Mouse (Mus musculus): ENCODE measurements at regions not wholly inside any gene's neighbourhood (a gene's known extent, or its start where the extent isn't known, plus 50 kb on each side); places are given as distances from the start of the nearest gene placed in this dataset.

- H3K4me1 ChIP-seq (ENCODE audit: control insufficient read depth, insufficient read depth, low read length) = no peaks in the 10 kb centered on the region
- H3K4me3 ChIP-seq (ENCODE audit: insufficient read depth, low read length) = no peak overlapping the region
- no peak for TF ChIP-seq CTCF (IDR thresholded peaks at IDR 0.05; ENCODE audit: borderline replicate concordance, insufficient read depth, low read length)
- no peak for TF ChIP-seq POLR2A (IDR thresholded peaks at IDR 0.05; ENCODE audit: low read depth, low read length)
- no peak overlapping the region for H3K27ac ChIP-seq (ENCODE audit: insufficient read depth, low read length)
Observed at GRCm38 (mm10) chr11:90981626-90982025, 293.5 kb upstream of the Tom1l1 start.

GRCm38 (mm10) chr11:90978234-90978633 lies 290.1 kb upstream of the Tom1l1 start:
- no peak for TF ChIP-seq CTCF (IDR thresholded peaks at IDR 0.05; ENCODE audit: borderline replicate concordance, insufficient read depth, low read length)
- no peak for TF ChIP-seq POLR2A (IDR thresholded peaks at IDR 0.05; ENCODE audit: low read depth, low read length)
- Histone ChIP-seq H3K27ac (ENCODE audit: insufficient read depth, low read length) (no peak overlapping the region), H3K4me1 (ENCODE audit: control insufficient read depth, insufficient read depth, low read length) (no peaks in the 10 kb centered on the region), H3K4me3 (ENCODE audit: insufficient read depth, low read length) (no peak overlapping the region)

- H3K4me3 ChIP-seq (ENCODE audit: insufficient read depth, low read length) = no peak overlapping the region
- TF ChIP-seq CTCF (IDR thresholded peaks at IDR 0.05; ENCODE audit: borderline replicate concordance, insufficient read depth, low read length) (no peak), POLR2A (IDR thresholded peaks at IDR 0.05; ENCODE audit: low read depth, low read length) (no peak)
Observed at GRCm38 (mm10) chr11:90941076-90941475, 252.9 kb upstream of the Tom1l1 start.

GRCm38 (mm10) chr11:90925738-90926137 lies 237.6 kb upstream of the Tom1l1 start:
- no peak for TF ChIP-seq POLR2A (IDR thresholded peaks at IDR 0.05; ENCODE audit: low read depth, low read length)
- no peak for TF ChIP-seq CTCF (IDR thresholded peaks at IDR 0.05; ENCODE audit: borderline replicate concordance, insufficient read depth, low read length)
- H3K4me3 ChIP-seq (ENCODE audit: insufficient read depth, low read length) = no peak overlapping the region
- H3K4me1 ChIP-seq (ENCODE audit: control insufficient read depth, insufficient read depth, low read length) = no peaks in the 10 kb centered on the region
- no peak overlapping the region for H3K27ac ChIP-seq (ENCODE audit: insufficient read depth, low read length)

More at GRCm38 (mm10) chr11:90941076-90941475, 252.9 kb upstream of the Tom1l1 start:
- Histone ChIP-seq H3K4me1 (ENCODE audit: control insufficient read depth, insufficient read depth, low read length) (no peaks in the 10 kb centered on the region), H3K27ac (ENCODE audit: insufficient read depth, low read length) (no peak overlapping the region)

GRCm38 (mm10) chr11:90917782-90918181 lies 229.6 kb upstream of the Tom1l1 start:
- Histone ChIP-seq H3K4me1 (ENCODE audit: control insufficient read depth, insufficient read depth, low read length) (no peaks in the 10 kb centered on the region), H3K4me3 (ENCODE audit: insufficient read depth, low read length) (no peak overlapping the region), H3K27ac (ENCODE audit: insufficient read depth, low read length) (no peak overlapping the region)
- TF ChIP-seq POLR2A (IDR thresholded peaks at IDR 0.05; ENCODE audit: low read depth, low read length) (no peak), CTCF (IDR thresholded peaks at IDR 0.05; ENCODE audit: borderline replicate concordance, insufficient read depth, low read length) (no peak)

GRCm38 (mm10) chr11:90894236-90894635 lies 206.1 kb upstream of the Tom1l1 start:
- H3K27ac ChIP-seq (ENCODE audit: insufficient read depth, low read length) = no peak overlapping the region
- H3K4me3 ChIP-seq (ENCODE audit: insufficient read depth, low read length) = no peak overlapping the region
- no peak for TF ChIP-seq CTCF (IDR thresholded peaks at IDR 0.05; ENCODE audit: borderline replicate concordance, insufficient read depth, low read length)
- no peak for TF ChIP-seq POLR2A (IDR thresholded peaks at IDR 0.05; ENCODE audit: low read depth, low read length)
- H3K4me1 ChIP-seq (ENCODE audit: control insufficient read depth, insufficient read depth, low read length) = no peaks in the 10 kb centered on the region

- no peak for TF ChIP-seq POLR2A (IDR thresholded peaks at IDR 0.05; ENCODE audit: low read depth, low read length)
- no peak for TF ChIP-seq CTCF (IDR thresholded peaks at IDR 0.05; ENCODE audit: borderline replicate concordance, insufficient read depth, low read length)
- no peaks in the 10 kb centered on the region for H3K4me1 ChIP-seq (ENCODE audit: control insufficient read depth, insufficient read depth, low read length)
- no peak overlapping the region for H3K4me3 ChIP-seq (ENCODE audit: insufficient read depth, low read length)
- no peak overlapping the region for H3K27ac ChIP-seq (ENCODE audit: insufficient read depth, low read length)
Observed at GRCm38 (mm10) chr11:90873122-90873521, 185.0 kb upstream of the Tom1l1 start.

GRCm38 (mm10) chr11:90871686-90872085 lies 183.5 kb upstream of the Tom1l1 start:
- Histone ChIP-seq H3K4me3 (ENCODE audit: insufficient read depth, low read length) (no peak overlapping the region), H3K4me1 (ENCODE audit: control insufficient read depth, insufficient read depth, low read length) (no peaks in the 10 kb centered on the region), H3K27ac (ENCODE audit: insufficient read depth, low read length) (no peak overlapping the region)
- no peak for TF ChIP-seq CTCF (IDR thresholded peaks at IDR 0.05; ENCODE audit: borderline replicate concordance, insufficient read depth, low read length)
- TF ChIP-seq POLR2A (IDR thresholded peaks at IDR 0.05; ENCODE audit: low read depth, low read length) = no peak

GRCm38 (mm10) chr11:90863981-90864760 lies 176.0 kb upstream of the Tom1l1 start:
- Histone ChIP-seq H3K27ac (ENCODE audit: insufficient read depth, low read length) (no peak overlapping the region), H3K4me3 (ENCODE audit: insufficient read depth, low read length) (no peak overlapping the region), H3K4me1 (ENCODE audit: control insufficient read depth, insufficient read depth, low read length) (no peaks in the 10 kb centered on the region)
- TF ChIP-seq CTCF (IDR thresholded peaks at IDR 0.05; ENCODE audit: borderline replicate concordance, insufficient read depth, low read length) (no peak), POLR2A (IDR thresholded peaks at IDR 0.05; ENCODE audit: low read depth, low read length) (no peak)

- peak overlapping the region; percentile 47; the same call in 1 of the 2 replicates for H3K27ac ChIP-seq (ENCODE audit: insufficient read depth, low read length)
- H3K4me1 ChIP-seq (ENCODE audit: control insufficient read depth, insufficient read depth, low read length) = peaks cover 7% of the 10 kb centered on the region
- TF ChIP-seq CTCF (IDR thresholded peaks at IDR 0.05; ENCODE audit: borderline replicate concordance, insufficient read depth, low read length) (no peak), POLR2A (IDR thresholded peaks at IDR 0.05; ENCODE audit: low read depth, low read length) (no peak)
- H3K4me3 ChIP-seq (ENCODE audit: insufficient read depth, low read length) = no peak overlapping the region
Observed at GRCm38 (mm10) chr11:90855731-90856130, 167.6 kb upstream of the Tom1l1 start.

Measured in embryonic fibroblast, embryonic 13.5 days (primary cell).